ENCODE assay signal across 8 mouse cellular contexts in the genomic region with DNA sequence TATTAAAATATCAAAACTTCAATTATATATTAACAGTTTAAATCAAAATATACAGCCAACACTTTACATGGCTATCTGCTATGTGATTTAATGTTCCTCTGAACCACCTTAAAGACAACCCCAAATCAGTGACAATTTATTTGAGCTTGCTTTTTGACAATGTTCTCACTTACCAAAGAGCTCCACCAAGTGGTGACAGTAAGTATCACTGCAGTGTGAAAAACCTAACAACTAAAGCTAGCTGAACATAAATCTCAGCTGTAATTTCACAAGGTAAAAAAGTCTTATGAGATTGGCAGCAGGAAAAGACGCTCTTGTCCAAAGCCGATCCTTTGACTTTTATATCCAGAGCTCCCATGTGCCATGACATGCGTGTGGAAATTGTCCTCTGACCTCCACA. TPM values are rescaled to one million over a fixed set of nuclear protein-coding genes. Genes with fewer than 3 reads are reported as not detected.
DNase-seq lines count a peak whose midpoint lies in the region; ATAC-seq and TF ChIP-seq lines count a peak whose summit lies in the region.
"Had no signal": no experiment of that assay in that cellular context is flagged by ENCODE, and none has a peak within 500 bp of the region (broad histone marks: within the 10 kb centered on the region; RNA-seq: fewer than 3 reads in every experiment).

No protein-coding gene starts in this region.

- H3K36me3 ChIP-seq in intestine, embryonic 14.5 days (ENCODE audit: control insufficient read depth, insufficient read depth, low read length): no peaks in the 10 kb centered on the region
- no peaks in the 10 kb centered on the region for H3K36me3 ChIP-seq in intestine, embryonic 15.5 days
- H3K36me3 ChIP-seq in ES-Bruce4 (ENCODE audit: control insufficient read depth, insufficient read depth, low read length, poor library complexity, severe bottlenecking): no peaks in the 10 kb centered on the region
- H3K36me3 ChIP-seq: liver, embryonic 13.5 days had no signal

- H3K27me3 ChIP-seq in intestine, embryonic 14.5 days (replicated peaks; ENCODE audit: control insufficient read depth, insufficient read depth, low read length): no peaks in the 10 kb centered on the region
- H3K27me3 ChIP-seq in intestine, embryonic 15.5 days (replicated peaks): no peaks in the 10 kb centered on the region
- no peaks in the 10 kb centered on the region for H3K27me3 ChIP-seq in ES-Bruce4 (ENCODE audit: control insufficient read depth, insufficient read depth, low read length, poor library complexity, severe bottlenecking)
- H3K27me3 ChIP-seq: liver, embryonic 13.5 days had no signal

- H3K27ac ChIP-seq in intestine, embryonic 14.5 days (ENCODE audit: low read depth): no peak overlapping the region
- H3K27ac ChIP-seq in intestine, embryonic 15.5 days: no peak overlapping the region
- no peak overlapping the region for H3K27ac ChIP-seq in ES-Bruce4 (ENCODE audit: insufficient read depth, low read length)
- H3K27ac ChIP-seq: liver, embryonic 13.5 days had no signal

- peak; percentile 62 for DNase-seq in intestine, embryonic 14.5 days (ENCODE audit: low spot score)
- DNase-seq in 416B (ENCODE audit: low read depth): peak; percentile 77
- DNase-seq in layer of hippocampus, adult 9-10 months (ENCODE audit: low spot score): peak; percentile 69
- DNase-seq in retina, postnatal 7 days (ENCODE audit: low read depth, low spot score): peak; percentile 36
- DNase-seq: liver, embryonic 13.5 days had no signal

- TF ChIP-seq CTCF in ES-Bruce4 (IDR thresholded peaks at IDR 0.05; ENCODE audit: low read depth, low read length): peak; percentile 28

- no peak overlapping the region for H3K4me2 ChIP-seq in intestine, embryonic 14.5 days (ENCODE audit: low read length)
- H3K4me2 ChIP-seq in intestine, embryonic 15.5 days (replicated peaks): no peak overlapping the region
- H3K4me2 ChIP-seq: liver, embryonic 13.5 days had no signal

- no peak overlapping the region for H3K4me3 ChIP-seq in intestine, embryonic 14.5 days (ENCODE audit: low read depth, low read length)
- H3K4me3 ChIP-seq in intestine, embryonic 15.5 days (replicated peaks): no peak overlapping the region
- H3K4me3 ChIP-seq in ES-Bruce4 (ENCODE audit: low read depth, low read length): no peak overlapping the region
- H3K4me3 ChIP-seq: liver, embryonic 13.5 days had no signal

- TF ChIP-seq POLR2A in ES-Bruce4 (IDR thresholded peaks at IDR 0.05; ENCODE audit: insufficient read depth, low read length): no peak

- TF ChIP-seq EP300 in ES-Bruce4 (IDR thresholded peaks at IDR 0.05; ENCODE audit: insufficient read depth, low read depth, low read length): no peak

- no peak overlapping the region for H3K9ac ChIP-seq in intestine, embryonic 14.5 days (ENCODE audit: low read length)
- no peak overlapping the region for H3K9ac ChIP-seq in intestine, embryonic 15.5 days
- no peak overlapping the region for H3K9ac ChIP-seq in ES-Bruce4 (ENCODE audit: low read depth, poor library complexity, severe bottlenecking)
- H3K9ac ChIP-seq: liver, embryonic 13.5 days had no signal

- no peaks in the 10 kb centered on the region for H3K9me3 ChIP-seq in intestine, embryonic 14.5 days (ENCODE audit: control insufficient read depth, low read length)
- no peaks in the 10 kb centered on the region for H3K9me3 ChIP-seq in intestine, embryonic 15.5 days
- no peaks in the 10 kb centered on the region for H3K9me3 ChIP-seq in ES-Bruce4 (replicated peaks; ENCODE audit: control insufficient read depth, insufficient read depth, low read length, poor library complexity, severe bottlenecking)
- H3K9me3 ChIP-seq: liver, embryonic 13.5 days had no signal

- no peaks in the 10 kb centered on the region for H3K4me1 ChIP-seq in intestine, embryonic 14.5 days (replicated peaks; ENCODE audit: control insufficient read depth, insufficient read depth, low read length)
- no peaks in the 10 kb centered on the region for H3K4me1 ChIP-seq in intestine, embryonic 15.5 days (replicated peaks)
- no peaks in the 10 kb centered on the region for H3K4me1 ChIP-seq in ES-Bruce4 (ENCODE audit: control insufficient read depth, insufficient read depth, low read length)

- ATAC-seq in intestine, embryonic 14.5 days (replicated peaks; ENCODE audit: low FRiP score, low TSS enrichment, low read depth): no peak
- no peak for ATAC-seq in intestine, embryonic 15.5 days
- peak; percentile 69; the same call in 1 of the 2 replicates for ATAC-seq in common myeloid progenitor, adult 5-6 weeks (replicated peaks; ENCODE audit: low read depth, poor library complexity, severe bottlenecking)

- WGBS in intestine, embryonic 14.5 days: 30% methylated on average over 3 of the region's 3 CpGs
- 29% methylated on average over 3 of the region's 3 CpGs for WGBS in intestine, embryonic 15.5 days

RNA-seq across cellular contexts. Expression of a gene that starts 22.4 kb away (rescaled TPM):
- polyA plus RNA-seq in intestine, embryonic 14.5 days (2014; fragmentation: Nextera tagmentation; extraction: Ambion mirVana): 18.0 and 21.8 TPM in 2 replicates
- polyA plus RNA-seq in intestine, embryonic 15.5 days (2015; fragmentation: Nextera tagmentation; extraction: Ambion mirVana): 18.4 and 24.8 TPM in 2 replicates
- polyA plus RNA-seq in ES-Bruce4 (2011; ENCODE audit: insufficient read depth, insufficient read length, low read depth, missing spikeins): 47.2 and 51.3 TPM in 2 replicates
- total RNA-seq in common myeloid progenitor, adult 5-6 weeks (2017): 23.5 and 31.6 TPM in 2 replicates
